Mouse (Mus musculus) testis, adult 2 months (tissue): ENCODE measurements around the gene Eya3. TPM values are rescaled to one million over a fixed set of nuclear protein-coding genes. Genes with fewer than 3 reads are reported as not detected.
"Not testable (repeated sequence)": the region's sequence is repeated elsewhere in the genome, so short reads cannot be mapped to it uniquely, and the experiment has no call there.

Experiments used
- H3K27ac ChIP-seq: fragments of 200-500 bp; 2 replicates; pipeline ENCODE4 v1.5.1; 2012; ENCODE audit warnings: low read depth, low read length; ENCODE audit not compliant: control insufficient read depth, insufficient read depth
- H3K27me3 ChIP-seq: fragments of 200-500 bp; 2 replicates; pipeline ENCODE4 v1.6.1; 2012; ENCODE audit warnings: mild to moderate bottlenecking, low read length, moderate library complexity; ENCODE audit not compliant: control insufficient read depth, insufficient read depth
- H3K36me3 ChIP-seq: fragments of 200-500 bp; 2 replicates; pipeline ENCODE4 v1.6.1; 2012; ENCODE audit warnings: mild to moderate bottlenecking, low read length; ENCODE audit not compliant: control insufficient read depth, insufficient read depth
- H3K4me1 ChIP-seq: fragments of 200-500 bp; 2 replicates; pipeline ENCODE4 v1.6.1; 2012; ENCODE audit warnings: low read length; ENCODE audit not compliant: control insufficient read depth, insufficient read depth
- H3K4me3 ChIP-seq: fragments of 200-500 bp; 2 replicates; pipeline ENCODE4 v1.5.1; 2012; ENCODE audit warnings: low read depth, mild to moderate bottlenecking, low read length, moderate library complexity, mixed read lengths; ENCODE audit not compliant: control insufficient read depth
- CTCF ChIP-seq: fragments of 200-500 bp; IDR thresholded peaks from 2 replicates; pipeline ENCODE4 v1.5.1; 2012; ENCODE audit warnings: low read depth, mild to moderate bottlenecking, inconsistent platforms, low read length, moderate library complexity; ENCODE audit not compliant: control insufficient read depth, insufficient read depth, insufficient replicate concordance
- POLR2A ChIP-seq: fragments of 200-500 bp; IDR thresholded peaks from 2 replicates; pipeline ENCODE4 v1.6.1; 2012; ENCODE audit warnings: low read depth, mild to moderate bottlenecking, inconsistent platforms, low read length, moderate library complexity; ENCODE audit not compliant: control insufficient read depth
- polyA plus RNA-seq: library from polyadenylated mRNA; depleted of rRNA; stranded (reverse); fragments of >200 nt; gene quantifications from 2 replicates; pipeline ENCODE4 v1.2.3, GENCODE M21; 2012; rRNA removed

The Eya3 gene
- 56.3 and 65.2 TPM in 2 replicates for polyA plus RNA-seq

- peak within 1 kb of the TSS; percentile 98 for H3K4me3 ChIP-seq
- H3K36me3 ChIP-seq, result no peaks in the 10 kb centered on the region
These were observed at the start of gene Eya3 for GRCm38 (mm10) chr4:132638461-132639190. Gene Eya3 (plus strand): TSS chr4:132638987.

GRCm38 (mm10) chr4:132590642-132591041, 48.1 kb upstream of the Eya3 start:
- Histone ChIP-seq H3K4me1 (peaks cover 5% of the 10 kb centered on the region; the same call in 1 of the 2 replicates), H3K4me3 (no peak overlapping the region), H3K27ac (no peak overlapping the region), H3K27me3 (no peaks in the 10 kb centered on the region), H3K36me3 (no peaks in the 10 kb centered on the region)
- TF ChIP-seq POLR2A, result no peak
- TF ChIP-seq CTCF, result no peak

More at GRCm38 (mm10) chr4:132638461-132639190, at the start of gene Eya3:
- H3K27ac ChIP-seq, result peak within 1 kb of the TSS; percentile 92
- no peaks in the 10 kb centered on the region for H3K27me3 ChIP-seq
- peak; percentile 96 for TF ChIP-seq POLR2A
- no peak for TF ChIP-seq CTCF
- peaks cover 2% of the 10 kb centered on the region; the same call in 1 of the 2 replicates for H3K4me1 ChIP-seq

- TF ChIP-seq POLR2A, result no peak
- no peak for TF ChIP-seq CTCF
- peaks cover 5% of the 10 kb centered on the region; the same call in 1 of the 2 replicates for H3K4me1 ChIP-seq
- no peaks in the 10 kb centered on the region for H3K27me3 ChIP-seq
- H3K27ac ChIP-seq, result no peak overlapping the region
- H3K36me3 ChIP-seq, result no peaks in the 10 kb centered on the region
- no peak overlapping the region for H3K4me3 ChIP-seq
These were observed 45.8 kb upstream of the Eya3 start for GRCm38 (mm10) chr4:132592958-132593357.

- no peak overlapping the region for H3K27ac ChIP-seq
- no peak overlapping the region for H3K4me3 ChIP-seq
- TF ChIP-seq POLR2A (no peak), CTCF (no peak)
- peaks cover 5% of the 10 kb centered on the region; the same call in 1 of the 2 replicates for H3K4me1 ChIP-seq
- no peaks in the 10 kb centered on the region for H3K36me3 ChIP-seq
- no peaks in the 10 kb centered on the region for H3K27me3 ChIP-seq
These were observed 44.6 kb upstream of the Eya3 start for GRCm38 (mm10) chr4:132594191-132594590.

- no peaks in the 10 kb centered on the region for H3K36me3 ChIP-seq
- TF ChIP-seq POLR2A (no peak), CTCF (peak; percentile 10; the same call in 1 of the 2 replicates)
- peaks cover 5% of the 10 kb centered on the region; the same call in 1 of the 2 replicates for H3K4me1 ChIP-seq
- no peak overlapping the region for H3K27ac ChIP-seq
- H3K27me3 ChIP-seq, result no peaks in the 10 kb centered on the region
- no peak overlapping the region for H3K4me3 ChIP-seq
These were observed 39.9 kb upstream of the Eya3 start for GRCm38 (mm10) chr4:132598861-132599260.

GRCm38 (mm10) chr4:132599764-132600163, 39.0 kb upstream of the Eya3 start:
- H3K4me1 ChIP-seq, result peaks cover 3% of the 10 kb centered on the region; the same call in 1 of the 2 replicates
- no peaks in the 10 kb centered on the region for H3K27me3 ChIP-seq
- no peak overlapping the region for H3K27ac ChIP-seq
- TF ChIP-seq POLR2A (no peak), CTCF (no peak)
- no peak overlapping the region for H3K4me3 ChIP-seq
- no peaks in the 10 kb centered on the region for H3K36me3 ChIP-seq

GRCm38 (mm10) chr4:132600465-132600864, 38.3 kb upstream of the Eya3 start:
- Histone ChIP-seq H3K4me3 (no peak overlapping the region), H3K27me3 (no peaks in the 10 kb centered on the region), H3K4me1 (no peaks in the 10 kb centered on the region), H3K36me3 (no peaks in the 10 kb centered on the region), H3K27ac (no peak overlapping the region)
- TF ChIP-seq POLR2A (no peak), CTCF (no peak)

- H3K27ac ChIP-seq, H3K27me3 ChIP-seq, H3K36me3 ChIP-seq, H3K4me1 ChIP-seq, H3K4me3 ChIP-seq: not testable (repeated sequence)
These were observed 37.5 kb upstream of the Eya3 start for GRCm38 (mm10) chr4:132601242-132601641.
